ENCODE assay signal across 11 mouse cellular contexts in genomic region chr11:102582736-102583135, GRCm38 (mm10). TPM values are rescaled to one million over a fixed set of nuclear protein-coding genes. Genes with fewer than 3 reads are reported as not detected.
A peak's percentile ranks its signal among the peaks of the same experiment; 100 is the strongest.
DNase-seq lines count a peak whose midpoint lies in the region; ATAC-seq and TF ChIP-seq lines count a peak whose summit lies in the region.
"Had no signal": no experiment of that assay in that cellular context is flagged by ENCODE, and none has a peak within 500 bp of the region (broad histone marks: within the 10 kb centered on the region; RNA-seq: fewer than 3 reads in every experiment).

No protein-coding gene starts in this region.

- TF ChIP-seq POLR2A in myocyte (IDR thresholded peaks at IDR 0.05; ENCODE audit: insufficient read length, low read depth): no peak

- H3K27ac ChIP-seq in heart, embryonic 14.5 days (replicated peaks in 1 of 2; ENCODE audit: control insufficient read depth in 1 of 2, insufficient read depth in 1 of 2, low read depth in 2 of 2, low read length in 2 of 2): peak overlapping the region; percentile 71 to 83
- H3K27ac ChIP-seq in lung, postnatal 0 days (ENCODE audit: low read length): peak overlapping the region; percentile 76
- peak overlapping the region; percentile 82 for H3K27ac ChIP-seq in embryonic facial prominence, embryonic 13.5 days

- H3K36me3 ChIP-seq in heart, embryonic 14.5 days (ENCODE audit: control insufficient read depth, insufficient read depth, low read length): no peaks in the 10 kb centered on the region
- H3K36me3 ChIP-seq in lung, postnatal 0 days (ENCODE audit: insufficient read depth, low read length): no peaks in the 10 kb centered on the region
- no peaks in the 10 kb centered on the region for H3K36me3 ChIP-seq in embryonic facial prominence, embryonic 13.5 days
- no peaks in the 10 kb centered on the region for H3K36me3 ChIP-seq in myocyte (ENCODE audit: control insufficient read depth, insufficient read depth)

- ATAC-seq in heart, embryonic 14.5 days (ENCODE audit: insufficient number of reproducible peaks, insufficient read depth, low FRiP score, low read depth): no peak
- no peak for ATAC-seq in lung, postnatal 0 days
- no peak for ATAC-seq in embryonic facial prominence, embryonic 13.5 days (ENCODE audit: insufficient number of reproducible peaks, insufficient read depth, low FRiP score, low TSS enrichment, low read depth)
- ATAC-seq: CD4-positive, CD25-positive, alpha-beta regulatory T cell, adult 4 months had no signal

- 0 out of 2 replicates have a peak, but pooled peaks cover 4% of the 10 kb centered on the region for H3K9me3 ChIP-seq in heart, embryonic 14.5 days (ENCODE audit: control insufficient read depth, low read length)
- no peaks in the 10 kb centered on the region for H3K9me3 ChIP-seq in lung, postnatal 0 days (ENCODE audit: low read length)
- H3K9me3 ChIP-seq in embryonic facial prominence, embryonic 13.5 days: peaks cover 6% of the 10 kb centered on the region; the same call in 1 of the 2 replicates

- peaks cover 27 to 37% of the 10 kb centered on the region in 2 experiments for H3K4me1 ChIP-seq in heart, embryonic 14.5 days (ENCODE audit: control insufficient read depth in 2 of 2, insufficient read depth in 2 of 2, low read length in 2 of 2)
- H3K4me1 ChIP-seq in lung, postnatal 0 days (ENCODE audit: insufficient read depth, low read depth, low read length): peaks cover 15% of the 10 kb centered on the region; the same call in 1 of the 2 replicates
- peaks cover 45% of the 10 kb centered on the region for H3K4me1 ChIP-seq in embryonic facial prominence, embryonic 13.5 days

- H3K27me3 ChIP-seq in heart, embryonic 14.5 days (ENCODE audit: control insufficient read depth, insufficient read depth, low read length): no peaks in the 10 kb centered on the region
- no peaks in the 10 kb centered on the region for H3K27me3 ChIP-seq in lung, postnatal 0 days (replicated peaks; ENCODE audit: insufficient read depth, low read length)
- no peaks in the 10 kb centered on the region for H3K27me3 ChIP-seq in embryonic facial prominence, embryonic 13.5 days
- no peaks in the 10 kb centered on the region for H3K27me3 ChIP-seq in myocyte (ENCODE audit: control insufficient read depth, insufficient read depth, insufficient read length)

- H3K4me3 ChIP-seq in heart, embryonic 14.5 days (ENCODE audit: control insufficient read depth in 1 of 2, insufficient read depth in 1 of 2, low read depth in 1 of 2, low read length in 2 of 2): no peak overlapping the region
- H3K4me3 ChIP-seq in lung, postnatal 0 days (ENCODE audit: low read depth, low read length): no peak overlapping the region
- H3K4me3 ChIP-seq in embryonic facial prominence, embryonic 13.5 days: no peak overlapping the region
- H3K4me3 ChIP-seq in myocyte: no peak overlapping the region

- peak overlapping the region; percentile 31 for H3K4me2 ChIP-seq in heart, embryonic 14.5 days (ENCODE audit: low read length)
- H3K4me2 ChIP-seq in lung, postnatal 0 days (replicated peaks; ENCODE audit: low read depth, low read length): peak overlapping the region; percentile 17; the same call in 1 of the 2 replicates
- peak overlapping the region; percentile 43 for H3K4me2 ChIP-seq in embryonic facial prominence, embryonic 13.5 days
- H3K4me2 ChIP-seq in myocyte (ENCODE audit: low read depth): peak overlapping the region; percentile 34

- H3ac ChIP-seq in myocyte (ENCODE audit: control insufficient read depth, insufficient read length): no peak overlapping the region

- peak overlapping the region; percentile 38; the same call in 1 of the 2 replicates for H3K9ac ChIP-seq in heart, embryonic 14.5 days (ENCODE audit: low read length)
- no peak overlapping the region for H3K9ac ChIP-seq in lung, postnatal 0 days (replicated peaks; ENCODE audit: low read depth)
- peak overlapping the region; percentile 52; the same call in 1 of the 2 replicates for H3K9ac ChIP-seq in embryonic facial prominence, embryonic 13.5 days

- 13% methylated on average over 5 of the region's 5 CpGs for WGBS in heart, embryonic 14.5 days
- WGBS in lung, postnatal 0 days: 20% methylated on average over 5 of the region's 5 CpGs
- WGBS in embryonic facial prominence, embryonic 13.5 days: 12% methylated on average over 5 of the region's 5 CpGs

- TF ChIP-seq EP300 in lung, postnatal 0 days (IDR thresholded peaks at IDR 0.05): no peak

- no peak for TF ChIP-seq CTCF in lung, postnatal 0 days (IDR thresholded peaks at IDR 0.05)

- H3K79me2 ChIP-seq in myocyte (ENCODE audit: control insufficient read depth, insufficient read depth): no peaks in the 10 kb centered on the region

- no peak for DNase-seq in heart, adult 9 months (ENCODE audit: low spot score in 2 of 2)
- DNase-seq in lung, postnatal 0 days (ENCODE audit: low spot score): no peak
- DNase-seq in lung, postnatal 36 days: no peak
- DNase-seq in gastrocnemius, postnatal 4 days (ENCODE audit: low spot score in 2 of 2): no peak
- no peak for DNase-seq in thymus, postnatal 4 days
- DNase-seq: right cerebral cortex, postnatal 14 days; thymus, adult 18-20 months had no signal

TF ChIP-seq in myocyte, 11 proteins besides CTCF, POLR2A, EP300 and RAD21:
- TF ChIP-seq TCF12 (IDR thresholded peaks at IDR 0.05; ENCODE audit: insufficient read depth, poor library complexity, severe bottlenecking) (no peak), SRF (IDR thresholded peaks at IDR 0.05; ENCODE audit: control insufficient read depth, insufficient read length, low read depth) (no peak), TCF3 (IDR thresholded peaks at IDR 0.05; ENCODE audit: insufficient read length, low read depth) (no peak), MYOD1 (IDR thresholded peaks at IDR 0.05; ENCODE audit: control insufficient read depth in 1 of 3, insufficient read length in 2 of 3, low read depth in 2 of 3) (no peak), POLR2AphosphoS2 (IDR thresholded peaks at IDR 0.05; ENCODE audit: insufficient read length, low read depth) (no peak), MYOG (IDR thresholded peaks at IDR 0.05; ENCODE audit: control insufficient read depth in 1 of 3, insufficient read depth in 1 of 3, insufficient read length in 2 of 3, low read depth in 2 of 3) (no peak)

RNA-seq across cellular contexts. Expression of gene Gm11627, which starts 3.5 kb away (rescaled TPM):
- 12.6 and 13.9 TPM in 2 replicates for polyA plus RNA-seq in heart, embryonic 14.5 days (2014; fragmentation: Nextera tagmentation; extraction: Ambion mirVana)
- polyA plus RNA-seq in lung, postnatal 0 days (2015; fragmentation: Nextera tagmentation; extraction: Ambion mirVana): 8.0 and 11.4 TPM in 2 replicates
- polyA plus RNA-seq in embryonic facial prominence, embryonic 13.5 days (2015; fragmentation: Nextera tagmentation; extraction: Ambion mirVana): 16.1 and 17.0 TPM in 2 replicates
- polyA plus RNA-seq in myocyte (2012; fragmentation: generic; extraction: Trizol): 1.9 TPM
- 1 to 10 TPM; 2.1 to 2.8 TPM for total RNA-seq in gastrocnemius, postnatal 4 days (2021)
- polyA plus RNA-seq: CD4-positive, CD25-positive, alpha-beta regulatory T cell, adult 4 months had no signal

RNA-seq across cellular contexts. Expression of gene Fzd2, which starts 21.5 kb away (rescaled TPM):
- 18.7 and 24.0 TPM in 2 replicates for polyA plus RNA-seq in heart, embryonic 14.5 days (2014; fragmentation: Nextera tagmentation; extraction: Ambion mirVana)
- polyA plus RNA-seq in lung, postnatal 0 days (2015; fragmentation: Nextera tagmentation; extraction: Ambion mirVana): 19.6 and 20.8 TPM in 2 replicates
- 63.0 and 67.8 TPM in 2 replicates for polyA plus RNA-seq in embryonic facial prominence, embryonic 13.5 days (2015; fragmentation: Nextera tagmentation; extraction: Ambion mirVana)
- polyA plus RNA-seq in myocyte (2012; fragmentation: generic; extraction: Trizol): 66.9 TPM
- total RNA-seq in gastrocnemius, postnatal 4 days (2021): 10 to 100 TPM; 23.0 to 24.4 TPM
- polyA plus RNA-seq: CD4-positive, CD25-positive, alpha-beta regulatory T cell, adult 4 months had no signal

RNA-seq across cellular contexts. Expression of gene Gpatch8, which starts 26.5 kb away (rescaled TPM):
- 30.7 and 36.9 TPM in 2 replicates for polyA plus RNA-seq in heart, embryonic 14.5 days (2014; fragmentation: Nextera tagmentation; extraction: Ambion mirVana)
- 25.3 and 27.4 TPM in 2 replicates for polyA plus RNA-seq in lung, postnatal 0 days (2015; fragmentation: Nextera tagmentation; extraction: Ambion mirVana)
- 84.0 and 84.7 TPM in 2 replicates for polyA plus RNA-seq in embryonic facial prominence, embryonic 13.5 days (2015; fragmentation: Nextera tagmentation; extraction: Ambion mirVana)
- polyA plus RNA-seq in myocyte (2012; fragmentation: generic; extraction: Trizol): 9.0 TPM
- total RNA-seq in gastrocnemius, postnatal 4 days (2021): 10 to 100 TPM; 39.5 to 45.7 TPM
